Mouse (Mus musculus) splenic B cell, adult 2 months (primary cell): ENCODE data around the gene Fam208a.

Source experiments
- DNase-seq: peaks from one replicate; pipeline ENCODE4 v3.0.0-alpha.2; 2011; ENCODE audit warnings: low read depth, low spot score
- H3K27me3 ChIP-seq: 2 replicates; pipeline ENCODE4 v1.6.1; 2012; ENCODE audit warnings: mild to moderate bottlenecking, low read length, moderate library complexity, mixed read lengths; ENCODE audit not compliant: control insufficient read depth, poor library complexity, insufficient read depth, severe bottlenecking
- H3K36me3 ChIP-seq: 2 replicates; pipeline ENCODE4 v1.6.1; 2012; ENCODE audit warnings: mild to moderate bottlenecking, low read length, moderate library complexity, mixed read lengths; ENCODE audit not compliant: control insufficient read depth, poor library complexity, insufficient read depth, severe bottlenecking

Fam208a gene

GRCm38 (mm10) chr14:27428573-27428972 lies at the start of gene Fam208a:
TSS of gene Fam208a (plus strand) at chr14:27428834.
- peak; percentile 95 for DNase-seq
- Histone ChIP-seq H3K27me3 (no peaks in the 10 kb centered on the region), H3K36me3 (no peaks in the 10 kb centered on the region)

- DNase-seq, result peak; percentile 33
- Histone ChIP-seq H3K27me3 (no peaks in the 10 kb centered on the region), H3K36me3 (peaks cover 2% of the 10 kb centered on the region; the same call in 1 of the 2 replicates)
These were observed 49.2 kb upstream of the Fam208a start for GRCm38 (mm10) chr14:27379404-27379803.

GRCm38 (mm10) chr14:27381459-27381858 lies 47.2 kb upstream of the Fam208a start:
- Histone ChIP-seq H3K36me3 (peaks cover 8% of the 10 kb centered on the region; the same call in 1 of the 2 replicates), H3K27me3 (no peaks in the 10 kb centered on the region)
- no peak for DNase-seq

GRCm38 (mm10) chr14:27383321-27383830 lies 45.3 kb upstream of the Fam208a start:
- Histone ChIP-seq H3K36me3 (peaks cover 13% of the 10 kb centered on the region; the same call in 1 of the 2 replicates), H3K27me3 (no peaks in the 10 kb centered on the region)
- DNase-seq, result no peak

GRCm38 (mm10) chr14:27384143-27384542 lies 44.5 kb upstream of the Fam208a start:
- Histone ChIP-seq H3K27me3 (no peaks in the 10 kb centered on the region), H3K36me3 (peaks cover 13% of the 10 kb centered on the region; the same call in 1 of the 2 replicates)
- no peak for DNase-seq

GRCm38 (mm10) chr14:27388616-27389015 lies 40.0 kb upstream of the Fam208a start:
- H3K36me3 ChIP-seq, result peaks cover 15% of the 10 kb centered on the region
- DNase-seq, result no peak
- no peaks in the 10 kb centered on the region for H3K27me3 ChIP-seq

GRCm38 (mm10) chr14:27389722-27390121 lies 38.9 kb upstream of the Fam208a start:
- DNase-seq, result no peak
- Histone ChIP-seq H3K36me3 (peaks cover 18% of the 10 kb centered on the region), H3K27me3 (no peaks in the 10 kb centered on the region)

- no peaks in the 10 kb centered on the region for H3K27me3 ChIP-seq
- peak; percentile 31 for DNase-seq
- H3K36me3 ChIP-seq, result peaks cover 17% of the 10 kb centered on the region
These were observed 38.0 kb upstream of the Fam208a start for GRCm38 (mm10) chr14:27390663-27391062.

- DNase-seq, result no peak
- H3K36me3 ChIP-seq, result peaks cover 14% of the 10 kb centered on the region
- no peaks in the 10 kb centered on the region for H3K27me3 ChIP-seq
These were observed 36.8 kb upstream of the Fam208a start for GRCm38 (mm10) chr14:27391776-27392308.

GRCm38 (mm10) chr14:27392660-27393059 lies 36.0 kb upstream of the Fam208a start:
- peaks cover 11% of the 10 kb centered on the region for H3K36me3 ChIP-seq
- DNase-seq, result no peak

GRCm38 (mm10) chr14:27393806-27394205 lies 34.8 kb upstream of the Fam208a start:
- no peak for DNase-seq
- H3K27me3 ChIP-seq, result no peaks in the 10 kb centered on the region

More at GRCm38 (mm10) chr14:27392660-27393059, 36.0 kb upstream of the Fam208a start:
- no peaks in the 10 kb centered on the region for H3K27me3 ChIP-seq

GRCm38 (mm10) chr14:27396424-27396823 lies 32.2 kb upstream of the Fam208a start:
- H3K27me3 ChIP-seq, result no peaks in the 10 kb centered on the region
- DNase-seq, result no peak
- peaks cover 19% of the 10 kb centered on the region for H3K36me3 ChIP-seq

More at GRCm38 (mm10) chr14:27393806-27394205, 34.8 kb upstream of the Fam208a start:
- H3K36me3 ChIP-seq, result peaks cover 14% of the 10 kb centered on the region

- DNase-seq, result peak; percentile 74
- Histone ChIP-seq H3K36me3 (peaks cover 23% of the 10 kb centered on the region), H3K27me3 (no peaks in the 10 kb centered on the region)
These were observed 31.1 kb upstream of the Fam208a start for GRCm38 (mm10) chr14:27397526-27397925.

GRCm38 (mm10) chr14:27400495-27400894 lies 28.1 kb upstream of the Fam208a start:
- no peak for DNase-seq
- Histone ChIP-seq H3K27me3 (no peaks in the 10 kb centered on the region), H3K36me3 (peaks cover 18% of the 10 kb centered on the region)

- Histone ChIP-seq H3K36me3 (peaks cover 15% of the 10 kb centered on the region), H3K27me3 (no peaks in the 10 kb centered on the region)
- DNase-seq, result no peak
These were observed 26.8 kb upstream of the Fam208a start for GRCm38 (mm10) chr14:27401717-27402278.
